Mouse (Mus musculus): ENCODE data around the gene Bsn.

DNA sequence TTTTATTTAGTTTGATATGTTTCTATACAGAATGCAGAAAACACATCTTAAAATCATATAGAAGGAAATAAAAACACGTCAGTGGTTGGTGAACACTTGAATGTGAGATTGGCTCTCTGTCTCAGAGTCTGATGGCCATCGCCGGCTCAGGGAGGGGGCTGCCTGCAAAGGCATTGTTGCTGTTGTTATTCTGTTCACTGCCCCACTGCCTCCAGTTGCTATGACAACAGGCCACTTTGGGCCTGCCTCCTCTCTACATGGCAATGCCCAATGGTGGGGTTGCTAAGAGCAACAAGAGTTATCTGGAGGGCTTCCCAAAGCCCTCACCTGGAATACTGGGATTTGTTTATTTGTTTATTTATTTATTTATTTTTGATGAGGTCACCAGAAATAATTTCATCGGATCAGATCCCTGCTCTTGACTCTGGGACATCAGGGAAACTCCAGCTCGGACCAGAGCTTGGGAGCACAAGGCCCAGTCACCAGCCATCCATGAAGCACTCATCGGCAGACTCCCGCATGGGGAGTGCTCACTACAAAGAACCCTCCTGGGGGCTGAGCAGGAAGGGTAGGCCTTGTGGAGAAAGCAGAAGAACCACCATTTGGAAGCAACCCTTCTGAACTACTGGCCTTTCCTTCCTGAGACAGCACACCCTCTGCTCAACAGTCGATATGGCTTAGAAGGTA lies 14.8 kb upstream of the Bsn start:
- TF ChIP-seq GATA1 (IDR thresholded peaks at IDR 0.05; ENCODE audit: borderline replicate concordance, low read length) (no peak), FLI1 (IDR thresholded peaks at IDR 0.05; ENCODE audit: low read length) (no peak)
